Mouse (Mus musculus) liver, embryonic 11.5 days (tissue): ENCODE measurements around the gene Il22. TPM values are rescaled to one million over a fixed set of nuclear protein-coding genes. Genes with fewer than 3 reads are reported as not detected.
"Not testable (repeated sequence)": the region's sequence is repeated elsewhere in the genome, so short reads cannot be mapped to it uniquely, and the experiment has no call there.

ENCODE experiments used
- ATAC-seq: fragments of 200-750 bp; cut with Nextera tagmentation; replicated peaks from 2 replicates; pipeline ENCODE4 v1.8.0; 2017; ENCODE audit warnings: moderate number of reproducible peaks, mild to moderate bottlenecking, moderate TSS enrichment, moderate library complexity; ENCODE audit not compliant: low FRiP score
- DNase-seq: peaks from one replicate; pipeline ENCODE4 v3.0.0-alpha.2; 2017; ENCODE audit warnings: low spot score
- H3K27ac ChIP-seq: fragments of 300-500 bp; sonication (generic); 2 replicates; pipeline ENCODE4 v1.5.1; 2014; ENCODE audit warnings: mild to moderate bottlenecking, low read depth, low read length, control low read depth
- H3K27me3 ChIP-seq: fragments of 300-500 bp; sonication (generic); replicated peaks from 2 replicates; pipeline ENCODE4 v1.6.1; 2014; ENCODE audit warnings: low read length, mixed read lengths; ENCODE audit not compliant: control insufficient read depth, insufficient read depth
- H3K36me3 ChIP-seq: fragments of 300-500 bp; sonication (generic); 2 replicates; pipeline ENCODE4 v1.6.1; 2014; ENCODE audit warnings: mild to moderate bottlenecking, low read length, moderate library complexity, mixed read lengths; ENCODE audit not compliant: control insufficient read depth, insufficient read depth
- H3K4me1 ChIP-seq: fragments of 300-500 bp; sonication (generic); replicated peaks from 2 replicates; pipeline ENCODE4 v1.6.1; 2014; ENCODE audit warnings: low read length, mixed read lengths; ENCODE audit not compliant: control insufficient read depth, insufficient read depth
- H3K4me2 ChIP-seq: fragments of 300-500 bp; sonication (generic); 2 replicates; pipeline ENCODE4 v1.6.1; 2014; ENCODE audit warnings: mild to moderate bottlenecking, control low read depth, moderate library complexity
- H3K4me3 ChIP-seq: fragments of 300-500 bp; sonication (generic); 2 replicates; pipeline ENCODE4 v1.5.1; 2014; ENCODE audit warnings: low read depth, low read length, control low read depth
- H3K9ac ChIP-seq: fragments of 300-500 bp; sonication (generic); 2 replicates; pipeline ENCODE4 v1.6.1; 2014; ENCODE audit warnings: low read depth, low read length, control low read depth
- H3K9me3 ChIP-seq: fragments of 300-500 bp; sonication (generic); 2 replicates; pipeline ENCODE4 v1.6.1; 2016; ENCODE audit warnings: low read length, inconsistent platforms, mixed read lengths; ENCODE audit not compliant: control insufficient read depth
- WGBS: fragments of 180-500 bp; shearing (Covaris S2); extraction: QIAGEN DNeasy Blood & Tissue Kit; methylation state at CpG from one replicate; pipeline ENCODE4 v1.1.7; 2014; 5-methylcytosine and 5-hydroxymethylcytosine counted together
- polyA plus RNA-seq: library from polyadenylated mRNA; unstranded; fragments of >200 nt; fragmentation: Nextera tagmentation; extraction: Ambion mirVana; gene quantifications from 2 replicates; pipeline ENCODE4 v1.2.1, GENCODE M21; 2014

Gene Il22
- polyA plus RNA-seq, result not detected in 2 replicates

DNA sequence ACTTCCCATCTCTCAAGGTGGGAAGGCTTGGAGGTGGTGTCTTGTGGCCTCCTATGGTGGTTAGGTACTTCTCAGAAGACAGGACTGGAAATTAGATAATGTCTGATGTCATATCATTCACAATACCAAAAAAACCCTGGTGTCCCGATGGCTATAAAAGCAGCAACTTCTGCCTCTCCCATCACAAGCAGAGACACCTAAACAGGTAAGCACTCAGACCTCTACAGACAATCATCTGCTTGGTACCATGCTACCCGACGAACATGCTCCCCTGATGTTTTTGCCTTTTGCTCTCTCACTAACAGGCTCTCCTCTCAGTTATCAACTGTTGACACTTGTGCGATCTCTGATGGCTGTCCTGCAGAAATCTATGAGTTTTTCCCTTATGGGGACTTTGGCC is at the start of gene Il22:
Gene Il22 (plus strand): TSS at position 301 of the 400 bp plus-strand sequence.
- Histone ChIP-seq H3K4me3 (no peak within 1 kb of the TSS), H3K36me3 (no peaks in the 10 kb centered on the region), H3K4me1 (no peaks in the 10 kb centered on the region), H3K27ac (no peak within 1 kb of the TSS), H3K4me2 (no peak within 1 kb of the TSS), H3K27me3 (no peaks in the 10 kb centered on the region), H3K9me3 (no peaks in the 10 kb centered on the region), H3K9ac (no peak within 1 kb of the TSS)
- no peak for DNase-seq
- WGBS, result 87% methylated on average over 4 of the region's 4 CpGs
- no peak for ATAC-seq

DNA sequence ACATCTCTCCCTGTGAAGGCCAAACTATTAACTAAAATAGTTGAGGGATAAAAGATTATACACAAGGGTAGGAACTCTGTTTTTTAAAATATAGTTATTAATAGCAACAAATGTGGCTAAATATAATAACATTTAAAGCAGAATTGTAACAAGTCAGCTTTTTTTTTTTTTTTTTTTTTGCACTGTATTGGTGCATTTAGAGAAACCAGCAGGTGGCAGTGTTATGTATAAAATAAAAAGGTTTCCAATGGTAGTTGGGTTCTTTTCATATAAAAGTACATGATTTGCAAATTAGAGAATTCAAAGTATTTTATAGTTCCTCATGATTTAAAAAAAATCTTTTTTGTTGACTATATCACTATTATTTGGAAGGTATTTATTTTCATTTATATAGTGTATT is 48.8 kb upstream of the Il22 start:
- Histone ChIP-seq H3K27me3 (no peaks in the 10 kb centered on the region), H3K4me3 (no peak overlapping the region), H3K27ac (no peak overlapping the region), H3K9me3 (no peaks in the 10 kb centered on the region), H3K4me2 (no peak overlapping the region), H3K9ac (no peak overlapping the region), H3K4me1 (no peaks in the 10 kb centered on the region), H3K36me3 (peaks cover 8% of the 10 kb centered on the region; the same call in 1 of the 2 replicates)
- ATAC-seq, result no peak
- DNase-seq, result no peak

DNA sequence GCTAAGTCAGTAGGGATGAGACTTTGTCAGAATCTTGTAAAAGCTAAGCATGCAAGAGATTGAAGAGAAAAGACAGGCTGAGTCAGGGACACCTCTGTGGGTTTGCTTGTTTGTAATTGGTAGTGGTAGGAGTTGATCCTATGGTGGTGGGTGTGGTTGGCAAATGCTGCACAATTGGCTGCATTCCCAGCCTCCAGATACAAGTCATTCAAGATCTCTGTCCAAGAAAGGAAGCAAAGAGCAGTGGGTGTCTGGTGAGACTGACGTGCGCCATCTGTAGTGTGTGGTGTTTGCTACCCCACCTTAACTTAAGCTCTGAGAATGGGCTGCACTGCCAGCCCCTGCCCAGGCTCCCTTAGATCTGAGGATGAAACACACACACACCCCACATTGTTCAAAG is 43.6 kb upstream of the Il22 start:
- 90% methylated on average over 2 of the region's 2 CpGs for WGBS
- no peak for DNase-seq

DNA sequence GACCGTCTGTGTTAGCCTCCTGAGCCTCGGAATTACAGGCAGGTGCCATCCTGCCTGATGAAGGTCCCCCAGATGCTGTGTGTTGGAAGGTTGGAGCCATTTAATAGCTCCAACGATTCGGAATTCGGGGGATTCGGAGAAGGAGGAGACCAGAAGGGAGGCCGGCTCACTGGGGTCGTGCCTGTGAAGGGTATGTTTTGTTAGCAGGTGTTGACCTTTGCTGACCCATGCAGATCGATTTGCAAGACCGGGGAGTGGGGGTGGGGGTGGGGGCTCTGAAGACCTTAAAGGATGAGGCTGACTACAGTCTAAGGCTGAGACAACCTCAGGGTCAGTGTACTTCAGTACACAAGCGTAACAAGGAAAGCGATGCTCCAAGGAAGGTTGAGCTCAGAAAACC is 35.5 kb upstream of the Il22 start:
- 80% methylated on average over 12 of the region's 12 CpGs for WGBS
- no peaks in the 10 kb centered on the region for H3K9me3 ChIP-seq
- no peak overlapping the region for H3K9ac ChIP-seq
- H3K36me3 ChIP-seq, result no peaks in the 10 kb centered on the region; the same call in 1 of the 2 replicates
- no peaks in the 10 kb centered on the region for H3K27me3 ChIP-seq
- ATAC-seq, result no peak
- DNase-seq, result no peak
- no peaks in the 10 kb centered on the region for H3K4me1 ChIP-seq
- H3K4me2 ChIP-seq, result no peak overlapping the region
- no peak overlapping the region for H3K27ac ChIP-seq
- no peak overlapping the region for H3K4me3 ChIP-seq

More for the DNA sequence above, 43.6 kb upstream of the Il22 start:
- H3K4me2 ChIP-seq, result no peak overlapping the region
- no peaks in the 10 kb centered on the region for H3K27me3 ChIP-seq
- no peaks in the 10 kb centered on the region for H3K9me3 ChIP-seq
- peaks cover 8% of the 10 kb centered on the region; the same call in 1 of the 2 replicates for H3K36me3 ChIP-seq
- no peak overlapping the region for H3K27ac ChIP-seq
- no peak overlapping the region for H3K9ac ChIP-seq
- H3K4me1 ChIP-seq, result no peaks in the 10 kb centered on the region
- ATAC-seq, result no peak
- no peak overlapping the region for H3K4me3 ChIP-seq

DNA sequence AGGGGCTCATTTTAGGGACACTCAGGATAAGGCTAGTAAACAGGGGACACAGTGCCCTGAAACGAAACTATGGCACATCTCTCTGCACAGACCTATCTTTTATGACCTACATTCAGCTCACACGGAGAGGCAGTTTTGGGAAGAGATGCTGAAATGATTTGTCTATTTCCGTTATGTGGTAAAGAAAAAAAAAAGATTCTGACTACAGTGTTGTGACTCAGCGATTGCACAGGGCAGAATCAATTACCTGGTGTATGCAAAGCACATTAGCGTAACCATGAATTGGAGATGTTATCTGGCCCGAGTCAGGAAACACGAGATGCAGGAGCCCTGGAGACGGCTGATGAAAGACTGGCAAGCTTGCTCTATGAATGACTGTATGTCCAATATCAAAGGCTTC is 32.3 kb upstream of the Il22 start:
- no peaks in the 10 kb centered on the region for H3K36me3 ChIP-seq
- no peak overlapping the region for H3K4me3 ChIP-seq
- H3K27ac ChIP-seq, result no peak overlapping the region
- H3K9ac ChIP-seq, result no peak overlapping the region
- 66% methylated on average over 8 of the region's 8 CpGs for WGBS
- no peaks in the 10 kb centered on the region for H3K4me1 ChIP-seq
- H3K4me2 ChIP-seq, result no peak overlapping the region
- H3K27me3 ChIP-seq, result no peaks in the 10 kb centered on the region
- no peaks in the 10 kb centered on the region for H3K9me3 ChIP-seq
- ATAC-seq (no peak), DNase-seq (no peak)

DNA sequence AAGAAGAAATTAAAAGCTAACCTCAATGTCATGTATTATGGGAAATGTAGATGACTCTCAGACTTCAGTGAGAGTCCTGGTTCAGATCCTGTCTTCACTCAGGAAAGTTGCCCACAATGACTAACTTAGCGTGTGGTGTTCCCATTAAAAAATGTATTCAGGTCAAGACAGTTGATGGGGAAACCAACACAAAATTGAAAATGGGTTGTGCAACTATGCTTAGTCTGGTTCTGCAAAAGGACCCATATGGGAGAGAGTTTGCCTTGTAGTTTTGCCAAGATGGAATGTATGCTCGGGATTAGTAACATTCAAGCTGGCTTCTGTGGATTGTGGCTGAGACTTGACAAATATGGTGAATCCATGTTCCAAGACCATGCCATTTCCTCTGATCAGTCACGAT is 31.9 kb upstream of the Il22 start:
- no peaks in the 10 kb centered on the region for H3K36me3 ChIP-seq
- DNase-seq (no peak), ATAC-seq (no peak)
- no peaks in the 10 kb centered on the region for H3K27me3 ChIP-seq
- H3K4me2 ChIP-seq, result no peak overlapping the region
- no peaks in the 10 kb centered on the region for H3K9me3 ChIP-seq
- no peak overlapping the region for H3K4me3 ChIP-seq
- no peak overlapping the region for H3K27ac ChIP-seq
- WGBS, result 88% methylated on average over 3 of the region's 3 CpGs
- H3K4me1 ChIP-seq, result no peaks in the 10 kb centered on the region
- H3K9ac ChIP-seq, result no peak overlapping the region

DNA sequence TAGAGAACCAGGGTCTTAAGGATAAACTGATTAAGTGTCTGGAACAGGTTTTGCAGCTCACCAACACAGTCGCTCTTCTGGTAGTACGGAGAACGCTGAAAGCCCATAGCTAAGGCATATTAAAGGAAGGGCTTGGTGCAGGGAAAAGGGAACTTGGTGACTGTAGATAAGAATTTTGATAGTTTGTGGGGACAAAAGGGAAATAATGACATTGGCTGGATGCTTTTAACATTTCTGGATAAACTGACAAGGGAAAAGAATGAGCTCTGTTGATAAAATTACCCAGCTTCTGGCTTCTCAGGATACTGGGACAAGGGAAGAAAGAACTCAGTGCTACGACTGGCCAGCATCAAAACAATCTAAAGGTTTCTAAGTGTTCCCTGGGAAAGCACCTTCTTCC is 29.2 kb upstream of the Il22 start:
- H3K9me3 ChIP-seq, ATAC-seq, H3K27ac ChIP-seq, H3K4me3 ChIP-seq, DNase-seq, H3K9ac ChIP-seq, H3K36me3 ChIP-seq, H3K27me3 ChIP-seq, H3K4me1 ChIP-seq, H3K4me2 ChIP-seq: not testable (repeated sequence)
- 39% methylated on average over 4 of the region's 4 CpGs for WGBS

DNA sequence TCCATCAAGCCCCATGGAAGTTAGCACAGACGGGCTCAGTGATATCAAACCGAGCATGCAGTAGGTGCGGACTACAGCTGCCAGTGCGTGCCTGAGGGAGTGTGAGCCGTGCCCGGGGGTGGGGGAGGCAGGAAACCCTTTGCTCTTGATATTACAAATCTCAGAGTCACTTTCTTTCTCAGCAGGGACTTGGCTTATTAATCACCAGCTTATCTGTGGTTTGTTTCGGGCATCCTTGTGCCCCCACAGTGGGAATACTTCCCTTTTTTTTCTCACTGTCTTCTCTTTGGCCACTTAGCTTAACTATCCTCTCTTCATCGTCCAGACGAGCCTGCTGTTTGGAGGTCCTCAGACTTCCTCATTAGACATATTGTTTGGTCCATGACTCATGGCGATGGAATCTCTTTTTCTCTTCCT is 26.0 kb upstream of the Il22 start:
- 38% methylated on average over 10 of the region's 10 CpGs for WGBS
- H3K9me3 ChIP-seq, result no peaks in the 10 kb centered on the region

DNA sequence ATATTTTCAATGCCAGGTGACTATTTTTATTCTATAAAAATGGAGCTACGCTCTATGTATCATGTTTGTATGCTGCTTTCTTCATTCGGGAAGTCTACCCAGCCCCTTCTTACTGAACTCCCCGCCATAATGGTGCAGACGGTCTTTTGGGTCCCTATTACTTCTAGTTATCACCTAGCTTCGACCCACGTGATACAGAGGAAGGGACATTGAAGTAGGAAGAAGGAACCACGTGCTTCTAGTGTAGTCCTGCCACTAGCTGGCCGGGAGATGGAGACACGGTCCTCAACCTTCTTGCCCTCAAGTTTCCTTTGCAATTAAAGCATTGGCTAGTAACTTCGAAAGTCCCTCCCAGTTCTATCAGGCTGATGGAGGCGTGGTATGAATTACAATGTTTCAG is 25.5 kb upstream of the Il22 start:
- Histone ChIP-seq H3K36me3 (no peaks in the 10 kb centered on the region), H3K27ac (no peak overlapping the region), H3K9ac (no peak overlapping the region), H3K4me1 (no peaks in the 10 kb centered on the region), H3K27me3 (no peaks in the 10 kb centered on the region), H3K4me3 (no peak overlapping the region), H3K9me3 (no peaks in the 10 kb centered on the region), H3K4me2 (no peak overlapping the region)
- no peak for ATAC-seq
- DNase-seq, result no peak
- WGBS, result 75% methylated on average over 11 of the region's 11 CpGs

More for the DNA sequence above, 26.0 kb upstream of the Il22 start:
- DNase-seq (no peak), ATAC-seq (no peak; the same call in 1 of the 2 replicates)
- no peak overlapping the region for H3K27ac ChIP-seq
- H3K4me1 ChIP-seq, result no peaks in the 10 kb centered on the region
- H3K4me3 ChIP-seq, result no peak overlapping the region
- no peaks in the 10 kb centered on the region for H3K27me3 ChIP-seq
- H3K36me3 ChIP-seq, result no peaks in the 10 kb centered on the region
- H3K4me2 ChIP-seq, result no peak overlapping the region
- no peak overlapping the region for H3K9ac ChIP-seq
